Mouse (Mus musculus): ENCODE data around the gene Ubap2. TPM values are rescaled to one million over a fixed set of nuclear protein-coding genes. Genes with fewer than 3 reads are reported as not detected.

Gene Ubap2
- total RNA-seq, 2 experiments from 2014 or later: 40.7 to 50.6 TPM

GRCm38 (mm10) chr4:41174631-41175030 lies 100.3 kb downstream of the Ubap2 start:
- no peak for DNase-seq (ENCODE audit: low spot score in 2 of 2)

GRCm38 (mm10) chr4:41170970-41171369 lies 104.0 kb downstream of the Ubap2 start:
- DNase-seq (ENCODE audit: low spot score in 2 of 2): no peak

- peak; percentile 76 to 90 for DNase-seq (ENCODE audit: low spot score in 2 of 2)
These were observed 109.1 kb downstream of the Ubap2 start for GRCm38 (mm10) chr4:41165693-41166475.

- no peak for DNase-seq (ENCODE audit: low spot score in 2 of 2)
These were observed 110.0 kb downstream of the Ubap2 start for GRCm38 (mm10) chr4:41164974-41165373.

- DNase-seq (ENCODE audit: low spot score in 2 of 2): no peak
These were observed 113.7 kb downstream of the Ubap2 start for GRCm38 (mm10) chr4:41161232-41161631.

- DNase-seq (ENCODE audit: low spot score in 2 of 2): no peak
These were observed 116.7 kb downstream of the Ubap2 start for GRCm38 (mm10) chr4:41158251-41158650.

DNA sequence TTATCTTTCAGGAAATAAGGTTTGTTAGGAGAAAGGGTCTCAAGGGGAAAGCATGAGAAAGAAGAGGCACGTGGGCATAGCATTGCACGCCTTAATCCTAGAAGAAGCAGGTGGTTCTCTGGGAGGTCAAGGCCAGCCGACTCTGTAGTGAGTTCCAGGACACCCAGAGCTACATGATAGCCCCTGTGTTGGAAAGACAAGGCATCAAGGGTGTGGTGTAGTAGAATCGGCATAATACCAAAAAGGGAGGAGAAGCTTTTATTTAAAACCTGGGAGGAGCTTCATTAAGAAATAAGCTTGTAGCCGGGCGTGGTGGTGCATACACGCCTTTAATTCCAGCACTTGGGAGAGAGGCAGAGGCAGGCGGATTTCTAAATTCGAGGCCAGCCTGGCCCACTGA lies 118.0 kb downstream of the Ubap2 start:
- no peak for DNase-seq (ENCODE audit: low spot score in 2 of 2)

- no peak for DNase-seq (ENCODE audit: low spot score in 2 of 2)
These were observed 121.8 kb downstream of the Ubap2 start for GRCm38 (mm10) chr4:41153146-41153545.

- DNase-seq (ENCODE audit: low spot score in 2 of 2): no peak
These were observed 123.8 kb downstream of the Ubap2 start for GRCm38 (mm10) chr4:41151186-41151585.

DNA sequence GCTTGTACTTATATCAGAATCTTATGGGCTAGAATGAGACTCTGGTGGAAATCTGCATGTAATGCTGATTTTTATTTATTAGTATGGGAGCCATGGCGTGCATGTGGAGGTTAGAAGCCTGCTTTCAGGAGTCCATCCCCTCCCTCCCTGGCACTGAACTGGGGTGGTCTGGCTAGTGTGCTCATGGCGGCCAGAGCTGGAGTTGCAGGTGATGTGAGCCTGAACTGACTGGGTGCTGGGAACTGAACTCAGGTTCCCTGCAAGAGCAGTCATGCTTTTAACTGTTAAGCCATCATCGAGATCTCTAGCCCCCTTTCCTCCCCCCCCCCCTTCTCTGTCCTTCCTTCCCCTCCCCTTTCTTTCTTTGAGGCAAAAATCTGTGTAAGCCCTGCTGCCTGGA lies 125.1 kb downstream of the Ubap2 start:
- no peak for DNase-seq (ENCODE audit: low spot score in 2 of 2)

Other genes starting within 250 kb of the Ubap2 start
- not detected for gene Aqp7, start 227.0 kb downstream of the Ubap2 start, total RNA-seq (2021)
- gene Aqp3, start 177.0 kb downstream of the Ubap2 start, total RNA-seq (2021): under 1 TPM in 1 of 2 experiments, not detected in 1; 0.18 TPM
- 10 to 100 TPM; 90.4 to 95.1 TPM for gene Nol6, start 150.7 kb downstream of the Ubap2 start, total RNA-seq (2021)
- 10 to 100 TPM; 77.6 to 78.2 TPM for gene Ube2r2, start 139.4 kb downstream of the Ubap2 start, total RNA-seq (2021)
- gene Dcaf12, start 39.7 kb upstream of the Ubap2 start, total RNA-seq (2021): 10 to 100 TPM; 51.0 to 54.5 TPM
- gene Ubap1, start 73.9 kb upstream of the Ubap2 start, total RNA-seq (2021): 10 to 100 TPM; 44.0 to 44.3 TPM
- gene Kif24, start 189.7 kb upstream of the Ubap2 start, total RNA-seq (2021): 1 to 10 TPM; 1.5 to 1.6 TPM
- 10 to 100 TPM; 26.3 to 26.5 TPM for gene Nudt2, start 190.0 kb upstream of the Ubap2 start, total RNA-seq (2021)
- 10 to 100 TPM; 44.3 to 45.1 TPM for gene AI464131, start 227.9 kb upstream of the Ubap2 start, total RNA-seq (2021)
- gene 1110017D15Rik, start 242.2 kb upstream of the Ubap2 start, total RNA-seq (2021): 10 to 100 TPM in 1 of 2 experiments, 1 to 10 TPM in 1; 4.0 to 10.3 TPM

All from layer of hippocampus, postnatal 14 days (tissue).